Mouse (Mus musculus) liver, embryonic 14.5 days (tissue): ENCODE results near the gene Cttnbp2nl. TPM values are rescaled to one million over a fixed set of nuclear protein-coding genes. Genes with fewer than 3 reads are reported as not detected.

Experiments
- ATAC-seq: fragments of 200-750 bp; cut with Nextera tagmentation; 2 replicates; pipeline ENCODE4 v1.8.0; 2017; ENCODE audit warnings: moderate number of reproducible peaks, mild to moderate bottlenecking, moderate library complexity; ENCODE audit not compliant: insufficient read depth
- DNase-seq, 3 experiments: peaks; one replicate each; pipeline ENCODE4 v3.0.0-alpha.2; 2012 to 2013; ENCODE audit warnings: low read depth in 3 of 3, low spot score in 3 of 3
- H3K27ac ChIP-seq: fragments of 300-500 bp; sonication (generic); 2 replicates; pipeline ENCODE4 v1.5.1; 2014; ENCODE audit warnings: moderate library complexity, mild to moderate bottlenecking, control low read depth, inconsistent platforms
- H3K27me3 ChIP-seq: fragments of 300-500 bp; sonication (generic); 2 replicates; pipeline ENCODE4 v1.6.1; 2014; ENCODE audit warnings: mild to moderate bottlenecking, low read length, moderate library complexity; ENCODE audit not compliant: control insufficient read depth, insufficient read depth
- H3K36me3 ChIP-seq: fragments of 300-500 bp; sonication (generic); replicated peaks from 2 replicates; pipeline ENCODE4 v1.6.1; 2014; ENCODE audit warnings: low read depth; ENCODE audit not compliant: control insufficient read depth, insufficient read depth
- H3K4me1 ChIP-seq, 2 experiments: fragments of 200-500 bp in 1 of 2; fragments of 300-500 bp in 1 of 2; sonication (generic) in 1 of 2; replicated peaks; 2 replicates each; pipeline ENCODE4 v1.6.1; 2012 to 2014; ENCODE audit warnings: antibody characterized with exemption in 1 of 2, inconsistent platforms in 1 of 2, low read length in 1 of 2; ENCODE audit not compliant: control insufficient read depth in 2 of 2, insufficient read depth in 2 of 2
- H3K4me2 ChIP-seq: fragments of 300-500 bp; sonication (generic); 2 replicates; pipeline ENCODE4 v1.6.1; 2014; ENCODE audit warnings: low read depth, mild to moderate bottlenecking, control low read depth, moderate library complexity
- H3K4me3 ChIP-seq, 2 experiments: fragments of 200-500 bp in 1 of 2; fragments of 300-500 bp in 1 of 2; sonication (generic) in 1 of 2; 2 replicates each; pipeline ENCODE4 v1.5.1; 2012 to 2014; ENCODE audit warnings: low read depth in 2 of 2, low read length in 2 of 2, mild to moderate bottlenecking in 2 of 2, control low read depth in 1 of 2, inconsistent platforms in 1 of 2, moderate library complexity in 1 of 2; ENCODE audit not compliant: insufficient read depth in 1 of 2
- H3K9ac ChIP-seq: fragments of 300-500 bp; sonication (generic); replicated peaks from 2 replicates; pipeline ENCODE4 v1.6.1; 2014; ENCODE audit warnings: mild to moderate bottlenecking, control low read depth, moderate library complexity
- H3K9me3 ChIP-seq: fragments of 300-500 bp; sonication (generic); 2 replicates; pipeline ENCODE4 v1.6.1; 2016; ENCODE audit warnings: low read length, mixed read lengths; ENCODE audit not compliant: control insufficient read depth
- CTCF ChIP-seq: IDR thresholded peaks from 2 replicates; pipeline ENCODE4 v1.5.1; 2016; ENCODE audit warnings: antibody characterized with exemption, low read depth, control low read depth
- EP300 ChIP-seq: IDR thresholded peaks from 2 replicates; pipeline ENCODE4 v1.6.1; 2016; ENCODE audit warnings: antibody characterized with exemption, low read depth
- WGBS: fragments of 180-500 bp; shearing (Covaris S2); extraction: QIAGEN DNeasy Blood & Tissue Kit; methylation state at CpG from one replicate; pipeline ENCODE4 v1.1.7; 2014; ENCODE audit not compliant: insufficient replicate concordance; 5-methylcytosine and 5-hydroxymethylcytosine counted together
- polyA plus RNA-seq, 2 experiments: library from polyadenylated mRNA; depleted of rRNA in 1 of 2; stranded (reverse) in 1 of 2; unstranded in 1 of 2; fragments of >200 nt; fragmentation: Nextera tagmentation in 1 of 2; extraction: Ambion mirVana in 1 of 2; gene quantifications; 2 replicates each; pipeline versions ENCODE4 v1.2.1 to v1.2.3; 2012 to 2014

Gene Cttnbp2nl
- polyA plus RNA-seq, 2 experiments, result 0.65 to 2.1 TPM

DNA sequence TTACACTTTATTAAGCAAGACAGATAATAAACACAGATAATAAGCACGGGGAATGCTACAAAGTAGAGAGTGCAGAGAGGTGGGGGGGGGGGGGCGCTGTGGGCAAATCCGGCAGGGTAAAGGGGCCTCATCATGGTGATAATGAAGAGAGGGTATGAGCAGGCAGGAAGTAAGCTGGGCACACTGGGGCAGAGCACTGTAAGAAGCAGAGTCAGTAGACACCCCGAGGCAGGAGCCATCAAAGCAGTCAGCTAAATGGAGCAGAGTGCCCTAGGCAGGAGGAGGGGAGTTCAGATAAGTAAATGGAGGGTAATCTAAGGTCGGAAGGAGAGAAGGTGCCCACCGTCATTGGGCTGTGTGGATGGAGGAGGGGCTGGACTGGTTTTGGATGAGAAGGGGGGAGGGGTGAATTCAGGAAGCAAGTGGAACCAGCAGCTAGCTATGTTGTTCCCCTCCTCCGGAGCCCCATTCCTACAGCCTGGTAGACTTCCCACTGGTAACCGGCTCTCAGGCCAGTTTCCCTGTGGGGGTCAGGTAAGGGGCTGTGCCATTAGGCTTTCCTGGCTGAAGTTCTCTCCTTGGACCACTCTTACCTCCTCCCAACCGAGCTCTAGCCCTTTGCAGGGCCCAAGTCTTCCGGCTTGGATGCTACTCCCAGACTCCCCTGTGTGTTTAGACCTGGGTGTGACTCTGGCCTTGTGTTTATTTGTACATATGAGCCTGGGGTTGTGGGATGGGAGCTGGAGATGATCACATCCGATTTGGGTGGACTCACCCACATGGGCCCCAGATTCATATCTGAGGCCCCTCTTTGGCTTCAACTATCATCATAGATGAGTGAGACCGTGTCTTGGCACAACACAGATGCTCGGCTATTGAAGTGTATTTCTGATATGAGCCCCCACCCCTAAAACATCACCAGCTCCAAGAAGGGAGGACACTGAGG is 89.3 kb downstream of the Cttnbp2nl start:
- Histone ChIP-seq H3K27ac (no peak overlapping the region), H3K9ac (no peak overlapping the region), H3K27me3 (peaks cover 46% of the 10 kb centered on the region), H3K4me2 (no peak overlapping the region), H3K4me3 (no peak overlapping the region), H3K36me3 (no peaks in the 10 kb centered on the region), H3K4me1 (peaks cover 0 to 4% of the 10 kb centered on the region in 2 experiments; a peak in 1 of 4 replicates), H3K9me3 (no peaks in the 10 kb centered on the region)
- TF ChIP-seq CTCF (no peak), EP300 (no peak)
- 20% methylated on average over 12 of the region's 13 CpGs for WGBS
- ATAC-seq (no peak), DNase-seq (no peak)

DNA sequence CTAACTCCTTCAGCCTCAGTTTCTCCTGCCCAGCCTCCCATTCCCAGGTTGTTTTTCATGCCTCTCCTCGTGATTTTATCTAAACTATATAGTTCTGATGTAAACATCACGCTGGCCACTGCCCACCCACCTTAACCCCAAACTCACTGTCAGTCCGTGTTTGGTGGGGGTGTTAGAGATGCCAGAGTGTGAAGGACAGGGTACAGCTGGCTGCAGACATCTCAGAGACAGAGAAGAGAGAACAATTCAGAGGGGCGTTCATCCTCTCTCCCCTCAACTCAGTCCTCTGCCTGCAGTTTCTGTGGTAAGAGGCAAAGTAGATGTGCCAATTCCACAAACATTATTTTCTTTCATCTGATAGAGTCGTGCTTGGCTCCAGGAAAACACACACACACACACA is 90.1 kb downstream of the Cttnbp2nl start:
- Histone ChIP-seq H3K27ac (no peak overlapping the region), H3K9me3 (no peaks in the 10 kb centered on the region), H3K4me3 (no peak overlapping the region), H3K9ac (no peak overlapping the region), H3K4me2 (no peak overlapping the region), H3K4me1 (0 out of 4 replicates have a peak, but pooled peaks cover 0 to 2% of the 10 kb centered on the region in 2 experiments), H3K27me3 (peaks cover 47% of the 10 kb centered on the region), H3K36me3 (no peaks in the 10 kb centered on the region)
- ATAC-seq (no peak), DNase-seq (no peak)
- 6% methylated on average over 5 of the region's 5 CpGs for WGBS
- TF ChIP-seq CTCF, result no peak

GRCm38 (mm10) chr3:104962141-104962611 is 90.8 kb downstream of the Cttnbp2nl start:
- H3K9me3 ChIP-seq, result no peaks in the 10 kb centered on the region
- H3K9ac ChIP-seq, result no peak overlapping the region
- H3K27ac ChIP-seq, result no peak overlapping the region
- H3K4me1 ChIP-seq, result 0 out of 4 replicates have a peak, but pooled peaks cover 0 to 2% of the 10 kb centered on the region in 2 experiments
- 1% methylated on average over 31 of the region's 31 CpGs for WGBS
- no peaks in the 10 kb centered on the region for H3K36me3 ChIP-seq
- peak overlapping the region in 1 of 2 experiments; percentile 40; a peak in 2 of 4 replicates for H3K4me3 ChIP-seq
- DNase-seq, result no peak
- TF ChIP-seq EP300, result no peak
- TF ChIP-seq CTCF, result no peak
- peak overlapping the region; percentile 53 for H3K4me2 ChIP-seq
- ATAC-seq, result no peak
- peaks cover 47% of the 10 kb centered on the region for H3K27me3 ChIP-seq

- ATAC-seq, result peak; percentile 43; the same call in 1 of the 2 replicates
- peaks cover 47% of the 10 kb centered on the region for H3K27me3 ChIP-seq
- DNase-seq, result no peak
Observed at GRCm38 (mm10) chr3:104961066-104962059, 91.6 kb downstream of the Cttnbp2nl start, which contains the start of gene Wnt2b. Gene Wnt2b, minus strand, starts transcription at chr3:104961921.

More at GRCm38 (mm10) chr3:104961066-104962059, 91.6 kb downstream of the Cttnbp2nl start, which contains the start of gene Wnt2b:
- Histone ChIP-seq H3K4me3 (peak within 1 kb of the TSS in 1 of 2 experiments; percentile 40; a peak in 3 of 4 replicates), H3K36me3 (no peaks in the 10 kb centered on the region), H3K27ac (no peak within 1 kb of the TSS), H3K4me1 (0 out of 4 replicates have a peak, but pooled peaks cover 0 to 2% of the 10 kb centered on the region in 2 experiments), H3K9me3 (no peaks in the 10 kb centered on the region), H3K9ac (no peak within 1 kb of the TSS), H3K4me2 (peak within 1 kb of the TSS; percentile 53)
- WGBS, result 3% methylated on average over 84 of the region's 87 CpGs
- TF ChIP-seq CTCF (no peak), EP300 (no peak)
